Mouse (Mus musculus): ENCODE results near the gene Mtmr12.

DNA sequence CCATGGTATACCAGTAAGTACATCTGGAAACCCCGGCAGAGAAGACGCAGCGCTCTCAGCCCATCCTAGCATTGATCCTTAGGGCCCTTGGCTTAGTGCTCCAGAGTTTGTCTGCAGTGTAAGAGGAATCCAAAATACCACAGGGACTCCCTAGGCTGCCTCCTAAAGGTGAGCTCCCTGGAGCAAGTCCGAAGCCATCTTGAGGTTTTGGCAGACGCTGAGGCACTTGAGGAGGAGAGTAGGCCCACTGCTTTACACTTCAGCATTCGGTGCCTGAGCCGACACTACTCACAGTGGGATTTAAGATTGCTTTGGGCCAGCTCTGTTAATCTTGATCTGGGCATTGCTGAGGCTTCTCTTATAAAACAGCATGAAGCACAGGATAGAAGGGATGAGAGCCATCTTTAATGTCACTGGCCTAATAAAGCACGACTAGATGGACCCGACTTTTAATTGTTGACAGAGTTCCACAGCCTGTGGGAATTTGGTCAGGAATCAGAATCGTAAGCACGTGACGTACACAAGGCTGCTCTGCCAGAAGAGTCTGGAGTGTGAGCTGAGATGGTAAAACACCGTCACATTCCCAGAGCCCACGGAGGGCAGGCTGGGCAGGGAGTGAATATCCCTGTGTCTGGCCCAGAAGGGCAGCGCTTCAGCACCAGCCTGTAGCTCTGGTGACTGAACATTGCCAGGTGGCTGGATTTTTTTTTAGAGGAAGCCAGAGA is 46.8 kb downstream of the Mtmr12 start:
- no peak for TF ChIP-seq GATA1 (IDR thresholded peaks at IDR 0.05; ENCODE audit: borderline replicate concordance, low read length)
- no peak for TF ChIP-seq FLI1 (IDR thresholded peaks at IDR 0.05; ENCODE audit: low read length)
